Mouse (Mus musculus) thymus, postnatal 0 days (tissue): ENCODE measurements around the gene Gm21883. TPM values are rescaled to one million over a fixed set of nuclear protein-coding genes. Genes with fewer than 3 reads are reported as not detected.
"Not testable (repeated sequence)": the region's sequence is repeated elsewhere in the genome, so short reads cannot be mapped to it uniquely, and the experiment has no call there.

ENCODE experiments used
- DNase-seq: peaks from one replicate; pipeline ENCODE4 v3.0.0-alpha.2; 2015; ENCODE audit warnings: low spot score
- polyA plus RNA-seq: library from polyadenylated mRNA; unstranded; fragments of >200 nt; fragmentation: Nextera tagmentation; extraction: Ambion mirVana; gene quantifications from 2 replicates; pipeline ENCODE4 v1.2.1, GENCODE M21; 2015

The Gm21883 gene
- not detected in 2 replicates for polyA plus RNA-seq

DNA sequence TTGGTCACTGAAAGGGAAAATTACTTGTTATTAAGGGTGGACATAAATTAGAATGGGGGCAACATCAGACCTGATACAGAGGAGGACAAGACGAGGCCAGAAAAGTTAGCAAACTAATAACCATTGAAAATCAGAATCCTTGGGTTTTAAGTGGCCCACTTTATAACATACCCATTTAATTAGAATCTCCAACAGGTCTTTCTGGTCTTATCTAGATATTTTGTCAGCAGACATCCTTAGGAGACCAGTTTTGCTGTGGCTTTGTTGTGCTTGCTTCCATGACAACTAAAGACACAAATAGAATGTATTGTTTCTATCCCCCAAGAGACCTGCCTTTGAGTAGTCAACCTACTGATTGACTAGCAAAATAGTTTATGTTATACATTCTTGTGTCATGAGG lies at the start of gene Gm21883:
Gene Gm21883 (minus strand): TSS at position 101 of the 400 bp plus-strand sequence.
- not testable (repeated sequence) for DNase-seq

- not testable (repeated sequence) for DNase-seq
Measured at GRCm38 (mm10) chrX:31618820-31619219, 44.7 kb upstream of the Gm21883 start, which contains the start of gene Spin2e. Gene Spin2e, minus strand, starts transcription at chrX:31618920.

Other genes starting within 250 kb of the Gm21883 start
- not detected in 2 replicates for gene Btbd35f26, start 237.8 kb downstream of the Gm21883 start, polyA plus RNA-seq
- not detected in 2 replicates for gene Btbd35f19, start 190.4 kb downstream of the Gm21883 start, polyA plus RNA-seq
- not detected in 2 replicates for gene Spin2e, start 44.6 kb upstream of the Gm21883 start, polyA plus RNA-seq
- gene Btbd35f25, start 142.9 kb upstream of the Gm21883 start, polyA plus RNA-seq: not detected in 2 replicates